Mouse (Mus musculus): ENCODE data around the gene Col4a2. TPM values are rescaled to one million over a fixed set of nuclear protein-coding genes. Genes with fewer than 3 reads are reported as not detected.

Col4a2 gene
- polyA plus RNA-seq, 1 experiment from 2014 or later = 24.0 TPM

DNA sequence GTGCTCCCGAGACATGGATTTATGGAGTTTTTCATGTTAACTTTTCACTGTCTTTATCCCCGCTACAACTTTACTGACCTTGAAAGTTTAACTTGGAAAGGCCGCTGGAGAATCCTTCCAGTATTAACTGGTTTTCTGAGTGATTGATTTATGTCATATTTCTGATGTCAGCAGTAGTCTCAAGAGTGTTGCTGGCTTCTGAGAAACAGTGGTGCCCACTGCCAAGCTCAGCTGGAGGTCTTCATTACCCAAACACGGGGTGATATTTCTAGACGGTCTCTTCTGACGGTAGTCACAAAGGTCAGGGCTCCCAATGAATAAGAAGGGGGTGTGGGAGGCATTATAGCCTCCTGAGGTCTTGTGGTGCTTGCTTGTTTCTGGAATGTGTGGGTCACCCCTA is 21.1 kb downstream of the Col4a2 start:
- no peaks in the 10 kb centered on the region for H3K27me3 ChIP-seq
- 89% methylated on average over 6 of the region's 6 CpGs for WGBS
- no peak overlapping the region for H3K27ac ChIP-seq
- H3K4me2 ChIP-seq = no peak overlapping the region
- H3K36me3 ChIP-seq (ENCODE audit: poor library complexity, severe bottlenecking) = no peaks in the 10 kb centered on the region
- H3K4me3 ChIP-seq = no peak overlapping the region
- no peaks in the 10 kb centered on the region for H3K9me3 ChIP-seq (replicated peaks)
- H3K4me1 ChIP-seq = peaks cover 6% of the 10 kb centered on the region; the same call in 1 of the 2 replicates
- H3K9ac ChIP-seq = no peak overlapping the region
- ATAC-seq = no peak

DNA sequence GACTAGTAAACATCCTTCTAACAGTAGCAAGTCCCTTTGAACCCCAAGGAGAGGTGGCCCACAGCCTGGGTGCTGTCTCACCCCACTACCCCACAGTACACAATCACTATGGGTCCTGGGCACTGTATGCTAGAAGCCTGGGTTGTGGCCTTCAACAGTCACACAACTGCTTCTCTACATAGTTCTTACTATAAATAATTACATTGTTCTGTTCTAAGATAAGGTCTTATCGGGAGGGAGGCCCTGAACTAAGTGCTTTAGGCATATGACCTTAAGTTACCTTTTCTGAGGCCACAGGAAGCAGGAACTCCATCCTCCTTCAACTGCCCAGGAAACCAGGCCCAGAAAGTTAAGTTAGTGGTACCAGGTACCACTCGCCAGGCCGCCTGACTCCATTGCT is 21.9 kb downstream of the Col4a2 start:
- no peak for ATAC-seq

DNA sequence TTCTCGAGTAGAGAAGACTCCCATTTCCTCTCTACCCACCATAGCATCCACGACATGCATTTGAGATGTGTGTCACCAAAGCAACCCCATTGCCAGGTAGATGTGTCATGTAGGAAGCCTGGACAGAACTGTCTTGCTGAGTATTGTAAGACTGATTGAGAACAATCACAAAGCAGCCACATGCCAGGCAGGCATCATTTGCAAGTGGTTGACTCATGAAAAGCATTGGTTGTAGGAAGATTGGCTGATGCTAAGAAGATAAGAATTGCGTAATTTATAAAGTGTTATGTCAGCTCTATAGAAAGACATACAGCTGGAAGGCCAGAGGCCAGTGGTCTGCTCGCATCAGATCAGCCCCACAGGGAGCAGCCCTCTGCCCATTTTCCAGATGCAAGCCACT is 22.6 kb downstream of the Col4a2 start:
- Histone ChIP-seq H3K9ac (no peak overlapping the region), H3K4me1 (peaks cover 6% of the 10 kb centered on the region; the same call in 1 of the 2 replicates), H3K4me3 (no peak overlapping the region), H3K36me3 (ENCODE audit: poor library complexity, severe bottlenecking) (no peaks in the 10 kb centered on the region), H3K27ac (no peak overlapping the region), H3K27me3 (no peaks in the 10 kb centered on the region), H3K9me3 (replicated peaks) (no peaks in the 10 kb centered on the region), H3K4me2 (no peak overlapping the region)
- WGBS = 88% methylated on average over 4 of the region's 4 CpGs
- ATAC-seq = no peak

More for the DNA sequence above, 21.9 kb downstream of the Col4a2 start:
- H3K4me3 ChIP-seq = no peak overlapping the region
- no peaks in the 10 kb centered on the region for H3K36me3 ChIP-seq (ENCODE audit: poor library complexity, severe bottlenecking)
- H3K27me3 ChIP-seq = no peaks in the 10 kb centered on the region
- H3K9ac ChIP-seq = no peak overlapping the region
- H3K4me2 ChIP-seq = no peak overlapping the region
- 98% methylated on average over 3 of the region's 3 CpGs for WGBS
- H3K4me1 ChIP-seq = peaks cover 6% of the 10 kb centered on the region; the same call in 1 of the 2 replicates
- H3K9me3 ChIP-seq (replicated peaks) = no peaks in the 10 kb centered on the region
- H3K27ac ChIP-seq = no peak overlapping the region

DNA sequence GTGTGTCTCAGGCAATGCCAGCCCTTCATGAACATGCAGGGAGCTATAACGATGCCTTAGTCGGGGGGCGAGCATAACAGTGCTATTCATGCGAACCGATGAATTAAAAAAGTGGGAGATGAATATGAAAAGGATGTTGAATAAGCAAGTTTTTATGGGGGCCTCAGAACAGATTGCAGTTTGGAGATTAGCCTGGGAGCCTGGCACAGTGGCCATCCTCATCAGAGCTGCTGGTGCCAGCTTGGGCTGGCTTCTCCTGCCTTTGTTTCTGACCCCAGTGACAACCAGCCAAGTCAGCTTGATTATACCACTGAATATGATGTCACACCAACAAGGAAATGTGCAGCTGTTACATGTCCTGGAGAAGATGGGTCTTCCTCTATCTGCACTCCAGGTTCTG is 23.7 kb downstream of the Col4a2 start:
- Histone ChIP-seq H3K9me3 (replicated peaks) (no peaks in the 10 kb centered on the region), H3K4me2 (no peak overlapping the region), H3K9ac (no peak overlapping the region), H3K36me3 (ENCODE audit: poor library complexity, severe bottlenecking) (no peaks in the 10 kb centered on the region), H3K4me3 (no peak overlapping the region), H3K27ac (no peak overlapping the region), H3K4me1 (peaks cover 6% of the 10 kb centered on the region; the same call in 1 of the 2 replicates), H3K27me3 (no peaks in the 10 kb centered on the region)
- WGBS = 54% methylated on average over 5 of the region's 5 CpGs
- no peak for ATAC-seq

DNA sequence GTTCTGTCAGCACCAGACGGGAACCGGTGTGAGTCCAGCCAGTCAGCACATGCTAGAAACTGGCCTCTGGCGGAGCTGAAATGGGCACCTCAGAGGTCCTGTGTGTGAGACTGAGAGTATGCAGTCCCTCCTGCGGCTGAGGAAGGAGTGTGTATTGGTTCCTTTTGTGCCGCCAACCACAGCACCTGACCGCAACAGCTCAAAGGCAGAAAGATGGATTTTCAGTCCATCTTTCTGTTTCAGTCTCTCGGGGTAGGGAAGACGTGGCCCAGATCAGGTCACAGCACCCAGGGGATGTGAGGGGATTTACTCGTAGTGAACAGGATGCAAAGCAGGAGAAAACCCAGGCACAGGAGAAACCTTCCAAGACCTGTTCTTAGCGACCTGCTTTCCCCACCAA is 25.0 kb downstream of the Col4a2 start:
- no peak overlapping the region for H3K4me3 ChIP-seq
- no peak overlapping the region for H3K4me2 ChIP-seq
- 83% methylated on average over 10 of the region's 10 CpGs for WGBS
- no peaks in the 10 kb centered on the region for H3K27me3 ChIP-seq
- H3K36me3 ChIP-seq (ENCODE audit: poor library complexity, severe bottlenecking) = no peaks in the 10 kb centered on the region
- H3K4me1 ChIP-seq = peaks cover 6% of the 10 kb centered on the region; the same call in 1 of the 2 replicates
- no peaks in the 10 kb centered on the region for H3K9me3 ChIP-seq (replicated peaks)
- ATAC-seq = no peak
- no peak overlapping the region for H3K9ac ChIP-seq
- H3K27ac ChIP-seq = no peak overlapping the region

DNA sequence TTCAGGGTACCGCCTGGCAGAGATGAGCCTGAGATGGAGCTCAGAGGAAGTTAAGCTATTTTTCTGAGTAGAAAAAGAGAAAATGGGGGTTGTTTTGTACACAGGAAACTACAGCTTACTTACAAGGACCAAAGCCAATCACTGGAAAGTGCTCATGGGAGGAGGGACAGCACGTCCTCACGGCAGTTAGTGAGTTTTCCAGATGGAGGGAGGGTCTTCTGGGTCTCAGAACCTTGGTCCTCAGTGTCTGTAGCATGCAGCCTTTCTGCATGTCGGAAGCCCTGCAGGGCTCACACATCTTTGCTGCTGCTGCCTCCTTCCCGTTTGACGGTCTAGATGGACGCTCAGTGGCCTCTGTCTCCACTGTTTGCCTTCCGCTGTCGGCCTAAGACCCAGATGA is 25.9 kb downstream of the Col4a2 start:
- H3K27ac ChIP-seq = no peak overlapping the region
- H3K4me2 ChIP-seq = no peak overlapping the region
- H3K9ac ChIP-seq = no peak overlapping the region
- H3K27me3 ChIP-seq = no peaks in the 10 kb centered on the region
- peaks cover 6% of the 10 kb centered on the region; the same call in 1 of the 2 replicates for H3K4me1 ChIP-seq
- H3K4me3 ChIP-seq = no peak overlapping the region
- H3K9me3 ChIP-seq (replicated peaks) = no peaks in the 10 kb centered on the region
- no peaks in the 10 kb centered on the region for H3K36me3 ChIP-seq (ENCODE audit: poor library complexity, severe bottlenecking)
- 90% methylated on average over 9 of the region's 9 CpGs for WGBS
- ATAC-seq = no peak

DNA sequence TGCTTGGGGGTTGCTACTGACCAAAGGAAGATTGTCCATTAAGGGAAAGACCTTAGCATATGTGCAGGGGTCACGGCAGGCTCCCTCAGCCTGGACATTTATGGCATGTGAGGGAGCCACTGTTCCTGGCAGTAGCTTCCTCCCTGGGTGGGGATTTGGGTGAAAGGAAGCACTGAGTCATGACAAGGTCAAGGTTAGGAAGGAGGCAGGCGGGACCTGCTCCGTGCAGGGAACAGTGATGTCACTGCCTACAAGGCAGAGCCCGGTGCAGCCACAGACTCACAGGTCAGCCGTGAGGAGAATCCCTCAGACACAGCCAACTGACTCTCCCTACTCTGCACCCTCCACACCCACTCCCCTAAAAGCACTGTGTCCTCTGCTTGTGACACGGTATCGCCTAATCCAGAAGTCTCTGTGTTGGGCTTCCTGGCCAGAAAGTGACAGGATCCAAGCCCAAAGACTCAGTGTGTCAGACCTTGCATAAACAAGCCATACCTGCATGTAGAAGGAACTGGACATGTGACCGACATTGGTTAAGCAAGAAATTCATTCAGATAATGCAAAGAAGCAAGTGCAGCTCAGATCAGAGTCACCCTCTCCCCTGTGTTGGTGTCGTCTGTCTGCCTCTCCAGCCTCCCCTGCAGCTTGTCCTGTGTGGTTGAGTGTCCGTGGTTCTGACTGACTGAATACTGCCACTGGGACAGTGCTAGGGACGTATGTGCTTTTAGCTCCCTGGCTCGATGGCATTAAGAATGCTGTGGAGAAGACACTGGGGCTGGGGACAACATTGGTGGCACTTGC is 27.9 kb downstream of the Col4a2 start:
- Histone ChIP-seq H3K9me3 (replicated peaks) (no peaks in the 10 kb centered on the region), H3K36me3 (ENCODE audit: poor library complexity, severe bottlenecking) (no peaks in the 10 kb centered on the region)
- 82% methylated on average over 12 of the region's 12 CpGs for WGBS

DNA sequence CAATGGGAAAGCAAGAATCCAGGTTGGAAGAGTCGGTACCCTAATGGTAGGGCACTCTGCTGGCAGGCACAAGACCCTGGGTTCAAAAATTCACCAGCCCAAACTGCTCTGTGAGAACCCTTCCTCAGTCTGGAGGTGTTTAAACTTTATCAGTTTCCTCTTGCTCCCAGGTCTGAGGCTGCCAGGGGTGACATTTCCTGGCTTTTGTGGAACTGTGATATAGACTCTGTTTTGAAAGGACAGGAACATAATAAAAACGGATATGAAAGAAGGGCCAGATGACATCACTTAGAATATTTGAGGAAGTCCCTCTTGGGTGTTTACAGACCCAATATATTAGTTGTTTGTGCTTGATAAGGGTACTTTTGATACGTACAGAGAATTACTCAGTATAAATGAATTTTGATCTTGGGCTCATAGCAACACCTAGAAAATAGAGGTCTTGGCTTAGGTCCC is 28.5 kb downstream of the Col4a2 start:
- ATAC-seq = no peak
- no peak overlapping the region for H3K4me3 ChIP-seq
- WGBS = 81% methylated on average over 3 of the region's 3 CpGs

More for the DNA sequence above, 27.9 kb downstream of the Col4a2 start:
- Histone ChIP-seq H3K4me1 (peaks cover 6% of the 10 kb centered on the region; the same call in 1 of the 2 replicates), H3K27me3 (no peaks in the 10 kb centered on the region), H3K4me2 (no peak overlapping the region), H3K4me3 (no peak overlapping the region), H3K9ac (no peak overlapping the region), H3K27ac (no peak overlapping the region)
- ATAC-seq = no peak

DNA sequence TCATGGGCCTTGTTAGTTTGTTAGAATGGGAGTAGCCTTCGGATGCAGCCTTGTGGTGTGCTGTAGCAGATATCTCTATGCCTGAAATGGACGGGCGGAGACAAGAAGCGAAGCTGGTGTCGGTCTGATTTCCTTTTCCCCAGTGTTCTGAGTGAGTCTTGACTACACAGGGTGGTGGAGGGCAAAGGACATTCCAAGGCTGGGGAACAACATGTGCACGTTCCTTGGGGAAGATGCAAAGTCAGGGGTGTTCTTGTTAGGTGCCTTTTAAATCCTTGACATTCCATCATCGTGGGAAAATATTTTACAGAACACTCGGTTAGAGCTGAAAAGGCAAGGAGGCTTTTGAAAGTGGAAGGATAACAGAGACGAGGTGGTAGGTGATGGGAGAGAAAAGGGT is 31.9 kb downstream of the Col4a2 start:
- Histone ChIP-seq H3K36me3 (ENCODE audit: poor library complexity, severe bottlenecking) (no peaks in the 10 kb centered on the region), H3K27me3 (no peaks in the 10 kb centered on the region), H3K4me1 (no peaks in the 10 kb centered on the region), H3K9ac (no peak overlapping the region), H3K27ac (no peak overlapping the region), H3K4me2 (no peak overlapping the region), H3K9me3 (replicated peaks) (no peaks in the 10 kb centered on the region), H3K4me3 (no peak overlapping the region)
- no peak for ATAC-seq
- 87% methylated on average over 9 of the region's 9 CpGs for WGBS

More for the DNA sequence above, 28.5 kb downstream of the Col4a2 start:
- no peak overlapping the region for H3K9ac ChIP-seq
- H3K4me1 ChIP-seq = peaks cover 6% of the 10 kb centered on the region; the same call in 1 of the 2 replicates
- H3K4me2 ChIP-seq = no peak overlapping the region
- no peaks in the 10 kb centered on the region for H3K9me3 ChIP-seq (replicated peaks)
- no peaks in the 10 kb centered on the region for H3K36me3 ChIP-seq (ENCODE audit: poor library complexity, severe bottlenecking)
- H3K27ac ChIP-seq = no peak overlapping the region
- H3K27me3 ChIP-seq = no peaks in the 10 kb centered on the region

DNA sequence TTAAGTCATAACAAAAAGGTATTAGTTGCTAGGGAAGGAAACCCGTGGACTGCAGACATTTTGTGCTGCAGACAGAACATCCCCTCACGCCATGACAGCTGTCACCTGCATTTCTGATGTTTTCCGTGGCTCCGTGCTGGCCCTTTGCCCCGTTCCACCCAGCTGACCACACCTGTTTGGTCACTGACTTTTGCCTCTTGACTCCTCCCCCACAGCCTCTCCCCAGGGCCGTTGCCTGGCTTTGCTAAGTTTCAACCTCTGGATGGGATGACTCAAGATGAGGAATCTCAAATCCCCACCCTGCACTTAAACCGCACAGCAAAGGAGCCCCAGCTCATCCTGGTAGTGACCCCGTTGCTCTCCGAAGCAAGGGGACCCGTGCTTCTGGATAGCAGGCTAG is 33.6 kb downstream of the Col4a2 start:
- ATAC-seq = no peak
- no peaks in the 10 kb centered on the region for H3K4me1 ChIP-seq
- H3K27me3 ChIP-seq = no peaks in the 10 kb centered on the region
- no peak overlapping the region for H3K9ac ChIP-seq
- 88% methylated on average over 10 of the region's 10 CpGs for WGBS
- H3K36me3 ChIP-seq (ENCODE audit: poor library complexity, severe bottlenecking) = no peaks in the 10 kb centered on the region
- H3K4me2 ChIP-seq = no peak overlapping the region
- no peak overlapping the region for H3K4me3 ChIP-seq
- H3K9me3 ChIP-seq (replicated peaks) = no peaks in the 10 kb centered on the region
- H3K27ac ChIP-seq = no peak overlapping the region

DNA sequence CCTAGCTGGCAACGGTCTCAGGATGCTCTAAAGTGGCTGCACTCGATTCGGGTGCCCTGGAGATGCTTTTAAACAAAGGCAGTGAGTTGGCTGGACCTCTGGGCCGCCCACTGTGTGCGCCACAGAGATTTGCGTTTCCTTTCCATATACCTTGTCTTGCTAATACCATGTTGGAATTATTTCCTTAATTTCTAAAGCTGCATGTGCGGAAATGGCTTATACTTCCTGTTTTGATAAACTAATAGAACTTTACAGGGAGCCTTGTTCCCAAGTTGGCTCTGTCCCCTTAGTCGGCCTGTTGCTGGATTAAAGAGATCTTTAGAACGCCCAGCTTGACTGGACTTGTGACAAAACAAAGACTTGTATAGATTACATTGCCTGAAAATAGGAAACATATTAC is 35.1 kb downstream of the Col4a2 start:
- Histone ChIP-seq H3K4me3 (no peak overlapping the region), H3K4me2 (no peak overlapping the region), H3K9ac (no peak overlapping the region), H3K9me3 (replicated peaks) (no peaks in the 10 kb centered on the region), H3K27me3 (no peaks in the 10 kb centered on the region), H3K4me1 (no peaks in the 10 kb centered on the region), H3K36me3 (ENCODE audit: poor library complexity, severe bottlenecking) (no peaks in the 10 kb centered on the region), H3K27ac (no peak overlapping the region)
- 77% methylated on average over 9 of the region's 9 CpGs for WGBS
- no peak for ATAC-seq

DNA sequence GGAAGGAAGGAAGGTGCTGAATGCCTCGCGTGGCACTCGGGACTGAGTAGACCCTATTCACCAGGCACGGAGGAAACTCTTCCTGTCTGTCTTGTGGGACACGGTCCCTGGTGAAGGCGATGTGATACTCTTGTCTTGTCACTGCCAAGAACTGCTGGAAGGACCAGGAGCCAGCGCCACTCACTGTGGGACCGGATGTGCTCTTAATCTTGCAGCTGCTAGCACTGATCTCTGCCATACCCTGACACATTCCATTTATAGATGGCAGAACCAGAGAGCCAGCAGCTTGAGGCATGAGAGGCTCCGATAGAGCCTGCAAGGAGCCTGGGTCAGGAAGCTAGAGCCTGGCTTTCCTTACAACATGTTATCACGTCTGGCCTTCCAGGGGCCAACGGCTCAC is 36.0 kb downstream of the Col4a2 start:
- H3K4me1 ChIP-seq = no peaks in the 10 kb centered on the region
- no peak overlapping the region for H3K9ac ChIP-seq
- no peaks in the 10 kb centered on the region for H3K36me3 ChIP-seq (ENCODE audit: poor library complexity, severe bottlenecking)
- no peaks in the 10 kb centered on the region for H3K9me3 ChIP-seq (replicated peaks)
- H3K4me3 ChIP-seq = no peak overlapping the region
- no peak overlapping the region for H3K4me2 ChIP-seq
- no peaks in the 10 kb centered on the region for H3K27me3 ChIP-seq
- 94% methylated on average over 11 of the region's 11 CpGs for WGBS
- no peak for ATAC-seq
- no peak overlapping the region for H3K27ac ChIP-seq

DNA sequence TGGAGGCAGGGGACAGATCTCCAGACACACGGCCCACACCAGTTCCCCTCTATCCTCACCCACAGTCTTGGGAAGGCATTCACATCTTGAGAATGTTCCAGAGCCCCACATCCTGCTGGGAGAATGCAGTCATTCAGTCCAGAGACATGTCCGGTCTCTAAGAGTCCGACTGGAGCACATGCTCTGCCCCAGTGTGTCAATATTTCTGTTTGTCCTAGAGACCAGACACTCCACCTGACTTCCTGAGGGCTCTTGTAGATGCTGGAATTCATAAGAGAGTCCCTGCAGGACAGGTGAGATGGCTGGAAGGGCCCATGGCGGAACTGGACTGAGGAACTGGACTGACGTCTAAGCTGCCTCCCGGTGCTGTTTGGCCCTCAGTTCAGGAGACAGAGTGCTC is 38.8 kb downstream of the Col4a2 start:
- H3K4me1 ChIP-seq = no peaks in the 10 kb centered on the region
- no peak for ATAC-seq
- no peaks in the 10 kb centered on the region for H3K9me3 ChIP-seq (replicated peaks)
- no peak overlapping the region for H3K4me3 ChIP-seq
- 94% methylated on average over 6 of the region's 6 CpGs for WGBS
- H3K27ac ChIP-seq = no peak overlapping the region
- H3K9ac ChIP-seq = no peak overlapping the region
- H3K36me3 ChIP-seq (ENCODE audit: poor library complexity, severe bottlenecking) = no peaks in the 10 kb centered on the region
- H3K4me2 ChIP-seq = no peak overlapping the region
- H3K27me3 ChIP-seq = no peaks in the 10 kb centered on the region
